Mouse (Mus musculus) lung, postnatal 0 days (tissue): ENCODE data around the gene Sumo3. TPM values are rescaled to one million over a fixed set of nuclear protein-coding genes. Genes with fewer than 3 reads are reported as not detected.

ENCODE experiments used
- ATAC-seq: fragments of 200-750 bp; cut with Nextera tagmentation; 2 replicates; pipeline ENCODE4 v1.8.0; 2017; ENCODE audit warnings: moderate library complexity
- DNase-seq: peaks from one replicate; pipeline ENCODE4 v3.0.0-alpha.2; 2016; ENCODE audit warnings: low spot score
- H3K27ac ChIP-seq: fragments of 300-500 bp; sonication (generic); 2 replicates; pipeline ENCODE4 v1.5.1; 2014; ENCODE audit warnings: antibody characterized with exemption, mild to moderate bottlenecking, low read length, mixed read lengths
- H3K27me3 ChIP-seq: fragments of 300-500 bp; sonication (generic); replicated peaks from 2 replicates; pipeline ENCODE4 v1.6.1; 2014; ENCODE audit warnings: low read length, mixed read lengths; ENCODE audit not compliant: insufficient read depth
- H3K36me3 ChIP-seq: fragments of 300-500 bp; sonication (generic); 2 replicates; pipeline ENCODE4 v1.6.1; 2014; ENCODE audit warnings: low read length, mixed read lengths; ENCODE audit not compliant: insufficient read depth
- H3K4me1 ChIP-seq: fragments of 300-500 bp; sonication (generic); 2 replicates; pipeline ENCODE4 v1.6.1; 2014; ENCODE audit warnings: antibody characterized with exemption, low read depth, low read length, mixed read lengths; ENCODE audit not compliant: insufficient read depth
- H3K4me2 ChIP-seq: fragments of 300-500 bp; sonication (generic); replicated peaks from 2 replicates; pipeline ENCODE4 v1.6.1; 2014; ENCODE audit warnings: low read depth, mild to moderate bottlenecking, low read length, moderate library complexity, mixed read lengths
- H3K4me3 ChIP-seq: fragments of 300-500 bp; sonication (generic); 2 replicates; pipeline ENCODE4 v1.5.1; 2014; ENCODE audit warnings: low read depth, low read length
- H3K9ac ChIP-seq: fragments of 300-500 bp; sonication (generic); replicated peaks from 2 replicates; pipeline ENCODE4 v1.6.1; 2014; ENCODE audit warnings: low read depth, mild to moderate bottlenecking
- H3K9me3 ChIP-seq: fragments of 300-500 bp; sonication (generic); 2 replicates; pipeline ENCODE4 v1.6.1; 2016; ENCODE audit warnings: low read length, mixed read lengths
- CTCF ChIP-seq: IDR thresholded peaks from 2 replicates; pipeline ENCODE4 v1.5.1; 2016; ENCODE audit warnings: antibody characterized with exemption, mild to moderate bottlenecking
- EP300 ChIP-seq: IDR thresholded peaks from 2 replicates; pipeline ENCODE4 v1.6.1; 2016; ENCODE audit warnings: antibody characterized with exemption, mild to moderate bottlenecking, control low read depth
- WGBS: fragments of 180-500 bp; shearing (Covaris S2); extraction: QIAGEN DNeasy Blood & Tissue Kit; methylation state at CpG from one replicate; pipeline ENCODE4 v1.1.7; 2014; 5-methylcytosine and 5-hydroxymethylcytosine counted together
- polyA plus RNA-seq: library from polyadenylated mRNA; unstranded; fragments of >200 nt; fragmentation: Nextera tagmentation; extraction: Ambion mirVana; gene quantifications from 2 replicates; pipeline ENCODE4 v1.2.1, GENCODE M21; 2015

Gene Sumo3
- polyA plus RNA-seq, 1 experiment from 2014 or later, result 209 TPM

- ATAC-seq, result no peak
- Histone ChIP-seq H3K4me3 (no peak overlapping the region), H3K27ac (no peak overlapping the region), H3K36me3 (0 out of 2 replicates have a peak, but pooled peaks cover under 1% of the 10 kb centered on the region), H3K9ac (no peak overlapping the region), H3K4me2 (no peak overlapping the region), H3K9me3 (no peaks in the 10 kb centered on the region), H3K4me1 (peaks cover 13% of the 10 kb centered on the region), H3K27me3 (no peaks in the 10 kb centered on the region)
- no peak for DNase-seq
- TF ChIP-seq CTCF (no peak), EP300 (no peak)
- 54% methylated on average over 6 of the region's 6 CpGs for WGBS
Observed at GRCm38 (mm10) chr10:77587091-77587775, 18.7 kb upstream of the Sumo3 start.

- DNase-seq (no peak), ATAC-seq (no peak)
- Histone ChIP-seq H3K4me1 (peaks cover 8% of the 10 kb centered on the region), H3K4me3 (no peak overlapping the region), H3K9ac (no peak overlapping the region), H3K4me2 (no peak overlapping the region), H3K27ac (no peak overlapping the region), H3K27me3 (no peaks in the 10 kb centered on the region), H3K9me3 (no peaks in the 10 kb centered on the region), H3K36me3 (peaks cover 8% of the 10 kb centered on the region; the same call in 1 of the 2 replicates)
- WGBS, result 89% methylated on average over 2 of the region's 2 CpGs
- TF ChIP-seq EP300, result no peak
- no peak for TF ChIP-seq CTCF
Observed at GRCm38 (mm10) chr10:77588036-77588435, 17.9 kb upstream of the Sumo3 start.

GRCm38 (mm10) chr10:77589117-77589516 is 16.8 kb upstream of the Sumo3 start:
- DNase-seq, result no peak
- Histone ChIP-seq H3K9me3 (no peaks in the 10 kb centered on the region), H3K4me3 (no peak overlapping the region), H3K9ac (no peak overlapping the region), H3K27me3 (no peaks in the 10 kb centered on the region), H3K36me3 (peaks cover 18% of the 10 kb centered on the region; the same call in 1 of the 2 replicates), H3K4me2 (no peak overlapping the region), H3K4me1 (peaks cover under 1% of the 10 kb centered on the region; the same call in 1 of the 2 replicates), H3K27ac (no peak overlapping the region)
- WGBS, result 67% methylated on average over 7 of the region's 7 CpGs
- TF ChIP-seq EP300 (no peak), CTCF (no peak)
- ATAC-seq, result no peak

- Histone ChIP-seq H3K9ac (no peak overlapping the region), H3K4me3 (no peak overlapping the region), H3K27ac (no peak overlapping the region), H3K4me2 (no peak overlapping the region), H3K27me3 (no peaks in the 10 kb centered on the region), H3K9me3 (no peaks in the 10 kb centered on the region), H3K4me1 (no peaks in the 10 kb centered on the region), H3K36me3 (peaks cover 22% of the 10 kb centered on the region; the same call in 1 of the 2 replicates)
- no peak for TF ChIP-seq EP300
- TF ChIP-seq CTCF, result no peak
- DNase-seq (no peak), ATAC-seq (no peak)
- 64% methylated on average over 8 of the region's 8 CpGs for WGBS
Observed at GRCm38 (mm10) chr10:77589749-77590148, 16.1 kb upstream of the Sumo3 start.

- WGBS, result 49% methylated on average over 6 of the region's 6 CpGs
- DNase-seq, result peak; percentile 85
- ATAC-seq, result peak; percentile 83
- Histone ChIP-seq H3K4me3 (no peak overlapping the region), H3K27ac (no peak overlapping the region), H3K4me1 (no peaks in the 10 kb centered on the region), H3K27me3 (no peaks in the 10 kb centered on the region), H3K9ac (no peak overlapping the region), H3K36me3 (peaks cover 30% of the 10 kb centered on the region; the same call in 1 of the 2 replicates), H3K4me2 (no peak overlapping the region), H3K9me3 (no peaks in the 10 kb centered on the region)
- no peak for TF ChIP-seq EP300
- TF ChIP-seq CTCF, result peak; percentile 96
Observed at GRCm38 (mm10) chr10:77590812-77591211, 15.1 kb upstream of the Sumo3 start.

GRCm38 (mm10) chr10:77591546-77591945 is 14.4 kb upstream of the Sumo3 start:
- TF ChIP-seq EP300 (no peak), CTCF (no peak)
- Histone ChIP-seq H3K4me1 (no peaks in the 10 kb centered on the region), H3K27ac (no peak overlapping the region), H3K36me3 (peaks cover 30% of the 10 kb centered on the region; the same call in 1 of the 2 replicates), H3K9ac (no peak overlapping the region), H3K27me3 (no peaks in the 10 kb centered on the region), H3K9me3 (no peaks in the 10 kb centered on the region), H3K4me3 (no peak overlapping the region), H3K4me2 (no peak overlapping the region)
- DNase-seq, result no peak
- no peak for ATAC-seq
- WGBS, result 81% methylated on average over 6 of the region's 6 CpGs
